Mouse (Mus musculus) CD8-positive naive resting alpha-beta T cell, adult 57 days (primary cell): ENCODE results near the gene Hpn. TPM values are rescaled to one million over a fixed set of nuclear protein-coding genes. Genes with fewer than 3 reads are reported as not detected.

Experiments used
- total RNA-seq: library from RNA; stranded (reverse); gene quantifications from one replicate; pipeline ENCODE4 v1.2.4, GENCODE M21; 2023

Hpn gene
- total RNA-seq = not detected

DNA sequence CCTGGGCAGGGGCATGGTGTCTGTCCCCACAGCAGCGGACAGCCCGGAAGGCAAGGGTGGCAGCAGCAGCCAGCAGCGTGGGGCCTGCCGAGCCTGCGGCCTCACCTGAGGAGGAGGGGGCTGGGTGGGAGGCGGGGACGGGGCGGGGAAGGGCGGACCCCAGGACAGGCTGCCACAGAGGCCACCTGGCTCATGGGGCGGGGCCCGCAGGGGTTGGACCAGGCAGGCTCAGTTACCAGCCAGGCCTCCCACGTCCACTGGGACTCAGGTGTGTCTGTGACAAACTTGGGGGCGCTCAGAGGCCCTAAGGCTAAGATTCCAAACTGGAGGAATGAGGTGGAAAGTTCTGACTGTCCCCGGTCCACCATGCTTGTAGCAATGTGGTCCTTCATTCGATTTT lies at the start of gene Hpn:
Gene Hpn (minus strand): TSS at position 109 of the 400 bp plus-strand sequence.

DNA sequence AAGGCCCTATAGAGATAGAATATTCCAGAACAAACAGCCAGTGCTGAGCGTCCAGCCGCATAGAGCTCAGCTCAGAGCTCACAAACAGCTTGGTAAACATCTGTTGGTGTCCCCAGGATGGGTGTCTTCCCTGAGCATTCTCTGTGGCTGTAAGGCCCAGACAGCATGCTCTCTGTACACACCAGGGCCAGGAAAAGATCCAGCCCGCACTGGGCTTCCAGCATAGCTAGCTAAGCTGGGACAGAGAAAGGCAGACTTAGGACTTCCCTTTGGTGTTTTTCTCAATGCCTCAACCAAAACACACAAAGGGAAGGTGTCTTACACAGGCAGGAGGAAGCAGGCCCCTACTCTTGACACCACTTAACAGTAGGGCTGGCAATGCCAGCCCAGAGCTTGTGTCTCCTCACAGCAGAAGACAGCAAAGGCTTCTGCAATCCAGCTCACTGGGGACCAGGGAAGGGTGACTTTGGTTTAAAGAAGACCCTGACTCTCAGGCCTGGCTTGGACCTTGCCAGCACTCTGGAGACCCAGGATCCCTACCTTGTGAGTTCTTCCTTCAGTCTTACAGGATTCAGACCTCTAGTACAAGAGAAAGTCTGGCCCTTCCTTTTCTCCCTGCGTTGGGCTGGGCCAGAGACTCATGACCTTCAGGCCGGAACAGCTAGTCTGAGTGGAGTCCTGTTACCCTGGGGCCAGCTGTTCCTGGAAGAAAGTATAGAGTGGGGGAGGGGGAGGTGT lies 40.4 kb upstream of the Hpn start, which contains the start of gene Gramd1a:
Gene Gramd1a (minus strand): TSS at position 601 of the 738 bp plus-strand sequence.

DNA sequence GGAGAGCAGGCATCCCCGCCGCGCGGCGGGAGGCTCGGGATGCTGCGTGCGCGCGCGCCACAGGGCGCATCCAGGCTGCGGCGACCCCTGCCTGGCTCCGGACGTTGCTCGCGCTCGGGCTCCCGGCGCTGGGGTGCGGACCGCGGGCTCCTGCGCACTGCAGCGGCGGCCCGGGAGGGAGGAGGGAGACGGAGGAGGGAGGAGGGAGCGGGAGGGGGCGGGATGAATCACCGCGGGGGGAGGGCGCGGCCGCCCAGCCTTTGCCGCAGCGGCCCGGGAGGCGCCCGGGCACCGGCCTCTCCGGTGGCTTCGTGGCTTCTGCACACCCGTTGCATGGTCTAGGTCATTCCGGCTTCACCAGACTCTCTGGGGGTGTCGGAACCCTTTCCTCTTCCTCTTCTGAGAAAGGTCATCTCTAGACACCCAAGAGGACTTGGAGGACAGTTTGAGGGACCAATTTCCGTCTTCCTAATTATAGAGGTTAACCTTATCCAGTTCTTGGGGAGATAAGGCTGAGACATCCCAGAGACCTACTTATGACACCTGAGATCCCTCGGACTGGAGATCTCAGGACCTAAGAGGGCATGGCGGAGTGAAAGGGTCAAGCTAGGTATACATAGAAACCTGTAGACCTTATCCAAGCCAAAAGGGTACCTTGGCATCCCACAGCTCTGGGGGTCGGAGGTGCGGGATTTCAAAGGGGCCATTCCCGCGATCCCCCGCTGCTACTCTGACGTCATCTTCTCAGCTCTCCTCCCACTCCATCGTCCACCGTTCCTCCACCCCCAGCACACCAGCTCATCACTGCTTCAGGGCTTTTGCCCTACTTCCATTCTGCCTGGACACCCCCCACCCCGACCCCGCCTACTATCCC lies 12.0 kb upstream of the Hpn start, which contains the start of gene Scn1b:
Gene Scn1b (minus strand): TSS at position 153 of the 874 bp plus-strand sequence.

DNA sequence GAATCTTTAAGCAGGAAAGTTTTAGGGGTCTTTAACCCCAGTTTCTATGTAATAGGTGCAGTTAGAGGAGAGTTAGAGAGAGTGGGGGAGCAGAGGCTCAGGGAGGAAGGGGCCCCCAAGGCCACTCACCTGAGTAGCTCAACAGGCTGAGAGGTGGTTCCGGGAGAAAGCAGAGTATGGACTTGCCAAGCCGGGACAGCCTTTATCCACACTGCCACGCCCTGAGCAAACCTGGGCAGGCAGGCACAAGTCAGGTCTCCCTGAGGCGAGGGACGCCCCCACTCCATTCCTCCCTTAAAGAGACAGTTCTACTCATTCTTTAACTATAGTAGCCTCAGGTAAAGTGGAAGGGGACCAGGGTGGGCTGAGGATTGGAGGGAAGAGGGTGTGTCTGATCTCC lies 38.6 kb downstream of the Hpn start, which contains the start of gene Fxyd3:
Gene Fxyd3 (minus strand): TSS at position 213 of the 400 bp plus-strand sequence.

DNA sequence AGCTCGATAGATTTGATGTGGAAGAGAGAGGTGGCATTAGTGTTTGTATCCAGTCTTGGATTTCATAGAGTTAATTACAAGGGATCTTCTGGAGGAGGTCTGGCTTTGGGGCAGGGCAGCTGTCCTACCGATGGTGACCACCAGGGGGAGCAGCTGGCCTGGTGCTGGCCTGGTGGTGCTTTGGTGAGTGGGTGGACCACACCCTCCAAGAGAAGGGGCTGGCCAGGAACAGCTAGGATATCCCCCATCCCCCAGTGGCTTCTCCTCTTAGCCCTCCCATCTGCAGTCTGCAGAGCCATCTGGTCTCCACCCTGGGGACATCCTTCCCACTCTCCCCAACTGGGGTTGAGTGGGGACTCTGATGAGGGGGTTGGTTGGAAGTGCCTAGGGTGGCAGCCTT lies 56.0 kb downstream of the Hpn start, which contains the start of gene Lgi4:
Gene Lgi4 (plus strand): TSS at position 235 of the 400 bp plus-strand sequence.

DNA sequence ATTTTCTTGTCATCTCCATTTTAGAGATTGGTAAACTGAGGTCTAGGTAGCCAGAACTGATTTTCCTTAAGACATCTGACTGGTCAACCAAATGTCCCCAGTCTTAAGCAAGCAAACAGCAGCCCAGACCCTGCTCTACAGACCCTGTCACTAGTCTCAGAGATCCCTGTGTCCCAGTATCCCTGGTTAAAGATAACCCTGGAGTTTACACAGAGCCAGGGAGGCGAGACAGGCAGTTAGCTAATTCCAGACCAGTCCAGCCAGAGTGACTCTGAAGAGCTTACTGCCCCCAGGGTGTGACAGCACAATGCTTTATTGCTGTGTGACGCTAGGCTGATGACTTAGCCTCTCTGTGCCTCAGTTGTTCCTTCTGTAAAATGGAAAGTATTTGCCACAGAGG lies 58.0 kb downstream of the Hpn start, which contains the start of gene Fxyd1:
Gene Fxyd1 (minus strand): TSS at position 129 of the 400 bp plus-strand sequence.

DNA sequence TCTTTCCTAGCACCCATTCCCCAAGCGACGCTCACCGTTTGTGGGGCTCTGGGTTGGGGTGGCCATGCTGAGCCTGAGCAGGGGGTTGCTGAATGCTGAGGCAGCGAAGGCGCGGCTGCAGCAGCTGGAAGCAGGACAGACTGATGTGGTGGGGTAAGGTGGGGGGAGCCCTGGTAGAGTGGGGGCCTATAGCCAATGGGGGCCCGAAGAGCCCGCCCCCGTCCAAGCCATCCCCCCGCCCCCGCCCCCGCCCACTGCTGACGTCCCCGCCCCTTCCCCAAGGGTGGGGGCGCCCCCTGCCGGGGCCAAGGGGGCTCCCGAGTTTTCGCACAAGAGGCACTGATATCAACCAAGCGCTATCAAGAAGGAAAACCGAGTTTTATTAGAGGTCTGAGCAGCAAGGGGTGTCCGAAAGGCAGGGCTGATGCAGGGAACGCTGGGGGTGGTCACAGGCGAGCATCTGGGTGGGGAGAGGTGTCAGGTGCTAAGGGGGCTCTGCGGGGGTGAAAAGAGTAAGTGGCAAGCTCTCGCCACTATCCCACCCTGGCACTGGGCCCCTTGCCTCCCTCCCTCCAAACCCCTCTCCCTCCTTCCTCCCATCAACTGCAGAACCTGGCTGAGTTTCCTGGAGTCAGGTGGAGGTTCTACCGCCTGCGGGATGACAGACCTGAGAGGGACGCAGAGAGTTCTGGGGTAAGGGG lies 63.6 kb downstream of the Hpn start, which contains the start of gene Fxyd7:
Gene Fxyd7 (minus strand): TSS at position 147 of the 701 bp plus-strand sequence.

Other genes starting within 250 kb of the Hpn start
- gene Cd22, start 234.9 kb downstream of the Hpn start, total RNA-seq = 60.4 TPM
- gene Mag, start 200.4 kb downstream of the Hpn start, total RNA-seq = not detected
- not detected for gene Hamp2, start 190.6 kb downstream of the Hpn start, total RNA-seq
- gene Hamp, start 171.3 kb downstream of the Hpn start, total RNA-seq = not detected
- gene Usf2, start 158.5 kb downstream of the Hpn start, total RNA-seq = 165 TPM
- gene Lsr, start 141.8 kb downstream of the Hpn start, total RNA-seq = 5.6 TPM
- gene Fam187b, start 141.5 kb downstream of the Hpn start, total RNA-seq = not detected
- 937 TPM for gene Fxyd5, start 72.8 kb downstream of the Hpn start, total RNA-seq
- gene Fxyd7, start 63.8 kb downstream of the Hpn start, total RNA-seq = 3.8 TPM
- not detected for gene Fxyd1, start 58.1 kb downstream of the Hpn start, total RNA-seq
- 0.61 TPM for gene Lgi4, start 55.9 kb downstream of the Hpn start, total RNA-seq
- not detected for gene Fxyd3, start 38.6 kb downstream of the Hpn start, total RNA-seq
- gene Scn1b, start 11.7 kb upstream of the Hpn start, total RNA-seq = 1.7 TPM
- 987 TPM for gene Gramd1a, start 40.6 kb upstream of the Hpn start, total RNA-seq
- not detected for gene Scgb2b2, start 175.2 kb upstream of the Hpn start, total RNA-seq
- gene Scgb1b2, start 176.5 kb upstream of the Hpn start, total RNA-seq = not detected
- gene Scgb2b3, start 246.8 kb upstream of the Hpn start, total RNA-seq = not detected